Mouse (Mus musculus) lung, embryonic 15.5 days (tissue): ENCODE results near the gene Dnajc11. TPM values are rescaled to one million over a fixed set of nuclear protein-coding genes. Genes with fewer than 3 reads are reported as not detected.

Source experiments
- ATAC-seq: fragments of 200-750 bp; cut with Nextera tagmentation; 2 replicates; pipeline ENCODE4 v1.8.0; 2017; ENCODE audit warnings: moderate number of reproducible peaks, borderline replicate concordance; ENCODE audit not compliant: low FRiP score, low TSS enrichment; ENCODE audit errors: extremely low read depth
- H3K27ac ChIP-seq: fragments of 300-500 bp; sonication (generic); 2 replicates; pipeline ENCODE4 v1.5.1; 2015; ENCODE audit warnings: moderate library complexity, mild to moderate bottlenecking, inconsistent platforms
- H3K27me3 ChIP-seq: fragments of 300-500 bp; sonication (generic); 2 replicates; pipeline ENCODE4 v1.6.1; 2015; ENCODE audit warnings: inconsistent platforms
- H3K36me3 ChIP-seq: fragments of 300-500 bp; sonication (generic); 2 replicates; pipeline ENCODE4 v1.6.1; 2015; ENCODE audit warnings: inconsistent platforms
- H3K4me1 ChIP-seq: fragments of 300-500 bp; sonication (generic); 2 replicates; pipeline ENCODE4 v1.6.1; 2015; ENCODE audit warnings: inconsistent platforms
- H3K4me2 ChIP-seq: fragments of 300-500 bp; sonication (generic); 2 replicates; pipeline ENCODE4 v1.6.1; 2015; ENCODE audit warnings: inconsistent platforms, mild to moderate bottlenecking, moderate library complexity
- H3K4me3 ChIP-seq: fragments of 300-500 bp; sonication (generic); 2 replicates; pipeline ENCODE4 v1.5.1; 2015; ENCODE audit warnings: mild to moderate bottlenecking, inconsistent platforms
- H3K9ac ChIP-seq: fragments of 300-500 bp; sonication (generic); 2 replicates; pipeline ENCODE4 v1.6.1; 2015; ENCODE audit warnings: inconsistent platforms
- H3K9me3 ChIP-seq: fragments of 300-500 bp; sonication (generic); 2 replicates; pipeline ENCODE4 v1.6.1; 2016; ENCODE audit warnings: inconsistent platforms
- WGBS: fragments of 180-500 bp; shearing (Covaris S2); methylation state at CpG from one replicate; pipeline ENCODE4 v1.1.7; 2015; 5-methylcytosine and 5-hydroxymethylcytosine counted together
- polyA plus RNA-seq: library from polyadenylated mRNA; unstranded; fragments of >200 nt; fragmentation: Nextera tagmentation; extraction: Ambion mirVana; gene quantifications from 2 replicates; pipeline ENCODE4 v1.2.1, GENCODE M21; 2015

The Dnajc11 gene
- polyA plus RNA-seq, 1 experiment from 2014 or later, result 64.4 TPM

GRCm38 (mm10) chr4:152019073-152019472 lies 85.6 kb downstream of the Dnajc11 start:
- Histone ChIP-seq H3K27ac (no peak overlapping the region), H3K9ac (no peak overlapping the region), H3K36me3 (peaks cover 83% of the 10 kb centered on the region), H3K9me3 (no peaks in the 10 kb centered on the region), H3K4me1 (peaks cover 5% of the 10 kb centered on the region; the same call in 1 of the 2 replicates), H3K4me2 (no peak overlapping the region), H3K4me3 (no peak overlapping the region), H3K27me3 (no peaks in the 10 kb centered on the region)
- no peak for ATAC-seq
- 76% methylated on average over 6 of the region's 6 CpGs for WGBS

GRCm38 (mm10) chr4:152020024-152020423 lies 86.5 kb downstream of the Dnajc11 start:
- H3K4me2 ChIP-seq, result no peak overlapping the region
- no peak overlapping the region for H3K9ac ChIP-seq
- no peaks in the 10 kb centered on the region for H3K9me3 ChIP-seq
- H3K4me1 ChIP-seq, result peaks cover 14% of the 10 kb centered on the region
- no peak overlapping the region for H3K27ac ChIP-seq
- no peak for ATAC-seq
- H3K36me3 ChIP-seq, result peaks cover 77% of the 10 kb centered on the region
- no peak overlapping the region for H3K4me3 ChIP-seq
- 91% methylated on average over 21 of the region's 21 CpGs for WGBS
- H3K27me3 ChIP-seq, result no peaks in the 10 kb centered on the region

DNA sequence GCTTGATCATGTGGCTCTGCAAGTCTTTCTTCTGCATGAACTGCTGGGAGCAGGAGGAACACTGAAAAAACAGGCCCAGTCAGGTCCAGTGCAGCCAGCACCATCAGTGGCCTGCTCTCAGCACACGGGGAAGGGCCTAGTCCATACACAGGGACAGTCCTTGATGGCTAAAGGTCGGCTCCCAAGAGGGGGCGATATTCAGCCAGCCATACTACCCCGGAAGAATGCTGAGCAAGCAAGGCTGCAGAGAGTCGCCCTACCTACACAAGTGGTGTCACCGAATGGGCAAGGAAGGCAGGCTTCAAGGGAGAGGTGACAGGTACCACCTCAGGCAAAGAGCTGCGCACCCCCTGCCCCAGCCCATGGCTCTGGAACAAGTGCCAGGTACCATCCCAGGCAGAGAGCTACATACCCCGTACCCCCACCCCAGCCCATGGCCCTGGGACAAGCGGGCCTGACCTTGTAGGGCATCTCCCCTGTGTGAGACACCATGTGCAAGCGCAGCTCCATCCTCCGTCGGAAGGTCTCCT lies 88.1 kb downstream of the Dnajc11 start:
- Histone ChIP-seq H3K4me3 (no peak overlapping the region), H3K9ac (no peak overlapping the region), H3K9me3 (no peaks in the 10 kb centered on the region), H3K4me2 (no peak overlapping the region), H3K27me3 (no peaks in the 10 kb centered on the region), H3K27ac (peak overlapping the region; percentile 24; the same call in 1 of the 2 replicates), H3K4me1 (peaks cover 30% of the 10 kb centered on the region), H3K36me3 (peaks cover 61% of the 10 kb centered on the region)
- ATAC-seq, result no peak
- WGBS, result 71% methylated on average over 12 of the region's 12 CpGs

- peaks cover 59% of the 10 kb centered on the region for H3K36me3 ChIP-seq
- no peaks in the 10 kb centered on the region for H3K9me3 ChIP-seq
- ATAC-seq, result no peak
- no peak overlapping the region for H3K4me2 ChIP-seq
- peaks cover 33% of the 10 kb centered on the region for H3K4me1 ChIP-seq
- no peak overlapping the region for H3K9ac ChIP-seq
- WGBS, result 84% methylated on average over 8 of the region's 8 CpGs
- no peaks in the 10 kb centered on the region for H3K27me3 ChIP-seq
- no peak overlapping the region for H3K27ac ChIP-seq
- no peak overlapping the region for H3K4me3 ChIP-seq
Observed at GRCm38 (mm10) chr4:152022506-152022905, 89.0 kb downstream of the Dnajc11 start.

- ATAC-seq, result no peak
- Histone ChIP-seq H3K36me3 (peaks cover 45% of the 10 kb centered on the region), H3K9ac (no peak overlapping the region), H3K4me2 (no peak overlapping the region), H3K27ac (no peak overlapping the region), H3K4me1 (peaks cover 45% of the 10 kb centered on the region), H3K9me3 (no peaks in the 10 kb centered on the region), H3K4me3 (no peak overlapping the region), H3K27me3 (no peaks in the 10 kb centered on the region)
- WGBS, result 83% methylated on average over 11 of the region's 11 CpGs
Observed at GRCm38 (mm10) chr4:152024525-152024924, 91.0 kb downstream of the Dnajc11 start.

DNA sequence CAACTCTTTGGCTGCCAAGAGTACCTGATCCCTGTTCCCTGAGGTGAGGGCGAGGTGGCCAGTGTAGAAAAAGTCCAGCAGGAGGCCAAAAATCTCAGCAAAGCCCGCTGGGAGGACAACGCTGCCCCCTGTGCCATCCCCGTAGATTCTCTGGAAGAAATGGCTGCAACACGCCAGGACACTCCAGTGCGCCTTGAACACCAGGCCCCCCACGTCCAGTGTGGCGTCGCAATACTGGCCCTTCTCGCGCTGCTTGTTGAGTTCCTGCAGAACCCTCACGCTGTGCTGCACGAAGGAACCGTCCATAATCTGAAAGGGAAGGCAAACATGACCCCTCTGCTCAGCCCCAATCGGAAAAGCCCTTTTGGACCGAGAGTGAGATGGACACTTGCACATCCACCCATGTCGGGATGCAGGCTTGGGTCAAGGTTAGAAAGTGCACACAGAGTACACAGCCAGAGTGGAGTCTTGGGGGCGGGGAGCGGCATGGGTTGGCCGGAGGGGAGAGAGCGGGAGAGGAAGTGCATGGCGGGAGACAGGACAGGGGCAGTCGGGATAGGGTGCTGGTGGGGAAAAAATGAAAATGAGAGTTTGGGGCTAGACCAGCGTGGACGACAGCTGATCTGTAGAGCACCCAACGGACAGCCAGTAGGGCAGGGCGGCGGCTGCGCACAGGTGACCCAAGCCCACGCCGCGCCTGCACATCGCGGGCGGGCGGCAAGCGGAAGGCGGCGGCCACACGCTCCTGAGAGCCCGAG lies 93.4 kb downstream of the Dnajc11 start:
- WGBS, result 2% methylated on average over 41 of the region's 41 CpGs

GRCm38 (mm10) chr4:152027524-152027923 lies 94.0 kb downstream of the Dnajc11 start, which contains the start of gene Zbtb48:
Zbtb48 (minus strand) TSS chr4:152027671.
- peak within 1 kb of the TSS; percentile 90 for H3K4me3 ChIP-seq

More for the DNA sequence above, 93.4 kb downstream of the Dnajc11 start:
- peaks cover 45% of the 10 kb centered on the region for H3K4me1 ChIP-seq
- H3K27me3 ChIP-seq, result no peaks in the 10 kb centered on the region
- H3K27ac ChIP-seq, result peak overlapping the region; percentile 70
- peak overlapping the region; percentile 85 for H3K9ac ChIP-seq
- no peaks in the 10 kb centered on the region for H3K9me3 ChIP-seq
- H3K36me3 ChIP-seq, result peaks cover 21% of the 10 kb centered on the region
- peak; percentile 53 for ATAC-seq
- peak overlapping the region; percentile 90 for H3K4me3 ChIP-seq
- H3K4me2 ChIP-seq, result peak overlapping the region; percentile 94

GRCm38 (mm10) chr4:152028456-152028855 lies 95.0 kb downstream of the Dnajc11 start:
- no peaks in the 10 kb centered on the region for H3K27me3 ChIP-seq
- peaks cover 7% of the 10 kb centered on the region for H3K36me3 ChIP-seq
- WGBS, result 58% methylated on average over 15 of the region's 15 CpGs
- H3K9me3 ChIP-seq, result no peaks in the 10 kb centered on the region
- peak overlapping the region; percentile 90 for H3K4me3 ChIP-seq
- no peak overlapping the region for H3K27ac ChIP-seq
- no peak for ATAC-seq
- peaks cover 43% of the 10 kb centered on the region for H3K4me1 ChIP-seq
- H3K9ac ChIP-seq, result peak overlapping the region; percentile 50; the same call in 1 of the 2 replicates
- H3K4me2 ChIP-seq, result peak overlapping the region; percentile 94

More at GRCm38 (mm10) chr4:152027524-152027923, 94.0 kb downstream of the Dnajc11 start, which contains the start of gene Zbtb48:
- peak within 1 kb of the TSS; percentile 85 for H3K9ac ChIP-seq
- H3K27me3 ChIP-seq, result no peaks in the 10 kb centered on the region
- under 1% methylated on average over 35 of the region's 35 CpGs for WGBS
- peak within 1 kb of the TSS; percentile 94 for H3K4me2 ChIP-seq
- peak within 1 kb of the TSS; percentile 70 for H3K27ac ChIP-seq
- H3K36me3 ChIP-seq, result peaks cover 16% of the 10 kb centered on the region
- peaks cover 45% of the 10 kb centered on the region for H3K4me1 ChIP-seq
- ATAC-seq, result peak; percentile 98
- H3K9me3 ChIP-seq, result no peaks in the 10 kb centered on the region

DNA sequence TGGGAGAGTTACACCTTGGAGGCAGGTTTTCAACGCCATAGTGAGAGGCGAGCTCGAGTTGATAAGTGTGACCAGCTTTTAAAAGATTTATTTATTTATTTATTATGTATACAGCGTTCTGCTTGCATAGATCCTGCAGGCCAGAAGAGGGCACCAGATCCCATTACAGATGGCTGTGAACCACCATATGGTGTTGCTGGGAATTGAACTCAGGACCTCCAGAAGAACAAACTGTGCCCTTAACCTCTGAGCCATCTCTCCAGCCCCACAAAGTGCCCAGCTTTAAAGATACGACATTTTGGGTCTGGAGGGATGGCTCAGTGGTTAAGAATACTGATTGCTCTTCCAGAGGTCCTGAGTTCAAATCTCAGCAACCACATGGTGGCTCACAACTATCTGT lies 95.6 kb downstream of the Dnajc11 start:
- no peak for ATAC-seq

GRCm38 (mm10) chr4:152029997-152030396 lies 96.5 kb downstream of the Dnajc11 start:
- Histone ChIP-seq H3K4me1 (peaks cover 32% of the 10 kb centered on the region), H3K27ac (no peak overlapping the region), H3K4me2 (no peak overlapping the region), H3K4me3 (no peak overlapping the region), H3K9me3 (no peaks in the 10 kb centered on the region), H3K36me3 (no peaks in the 10 kb centered on the region), H3K27me3 (no peaks in the 10 kb centered on the region), H3K9ac (no peak overlapping the region)
- 73% methylated on average over 4 of the region's 4 CpGs for WGBS
- ATAC-seq, result no peak

More for the DNA sequence above, 95.6 kb downstream of the Dnajc11 start:
- Histone ChIP-seq H3K9ac (no peak overlapping the region), H3K4me1 (peaks cover 40% of the 10 kb centered on the region), H3K9me3 (no peaks in the 10 kb centered on the region), H3K27me3 (no peaks in the 10 kb centered on the region), H3K36me3 (0 out of 2 replicates have a peak, but pooled peaks cover 3% of the 10 kb centered on the region), H3K27ac (no peak overlapping the region), H3K4me2 (peak overlapping the region; percentile 94; the same call in 1 of the 2 replicates), H3K4me3 (no peak overlapping the region)
- WGBS, result 45% methylated on average over 5 of the region's 5 CpGs
